Mouse (Mus musculus): Measurements from ENCODE around the gene Cfap36.

The Cfap36 gene

GRCm38 (mm10) chr11:29246883-29247650 is at the start of gene Cfap36:
Gene Cfap36, minus strand, starts transcription at chr11:29247409.
- DNase-seq, result peak; percentile 92 to 95

- no peak for DNase-seq
Measured at GRCm38 (mm10) chr11:29287305-29287704, 40.1 kb upstream of the Cfap36 start.

GRCm38 (mm10) chr11:29286040-29286439 is 38.8 kb upstream of the Cfap36 start:
- no peak for DNase-seq

- DNase-seq, result no peak
Measured at GRCm38 (mm10) chr11:29274758-29275157, 27.5 kb upstream of the Cfap36 start.

GRCm38 (mm10) chr11:29267824-29268223 is 20.6 kb upstream of the Cfap36 start:
- peak; percentile 9 to 24 for DNase-seq

GRCm38 (mm10) chr11:29254643-29255042 is 7.4 kb upstream of the Cfap36 start:
- DNase-seq, result no peak

- no peak for DNase-seq
Measured at GRCm38 (mm10) chr11:29248386-29248785, 1.2 kb upstream of the Cfap36 start.

DNA sequence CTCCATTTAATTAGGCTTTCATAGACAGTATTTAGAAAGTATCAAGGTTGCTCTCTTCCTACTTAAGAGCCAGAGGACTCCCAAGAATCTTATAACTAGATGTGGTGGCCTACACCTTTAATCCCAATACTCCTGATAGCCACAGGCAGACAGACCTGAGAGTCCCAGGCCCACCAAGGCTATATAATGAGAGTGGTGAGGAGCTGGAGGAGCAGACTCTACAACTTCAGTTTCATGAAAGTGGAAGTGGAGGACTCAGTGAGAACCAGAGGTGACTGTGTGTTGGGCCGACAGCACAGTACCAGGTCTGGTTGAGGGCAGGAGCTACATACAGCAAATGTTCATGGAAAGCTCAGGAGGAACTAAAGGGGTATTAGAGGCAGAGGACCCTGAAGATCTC is 516 bp upstream of the Cfap36 start:
- DNase-seq, result no peak

DNA sequence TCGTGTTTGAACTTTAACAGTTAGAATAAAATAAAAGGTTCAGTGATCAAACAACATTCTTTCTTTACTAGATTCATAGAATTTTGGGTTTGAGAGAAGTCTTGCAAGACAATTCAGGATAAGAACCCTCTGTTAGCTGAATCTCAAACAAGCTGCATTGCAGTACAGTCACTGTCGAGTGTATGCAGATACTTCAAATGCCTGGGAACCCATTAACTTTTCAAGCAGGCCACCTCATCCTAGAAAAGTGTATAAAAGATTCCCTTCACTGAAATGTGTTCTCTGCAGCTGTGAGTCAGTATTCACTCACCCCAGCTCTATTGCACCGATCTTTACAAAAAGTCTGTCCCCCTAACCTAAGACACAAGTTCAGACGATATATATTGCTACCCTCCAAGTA is 1.2 kb downstream of the Cfap36 start:
- no peak for DNase-seq

- DNase-seq, result no peak
Measured at GRCm38 (mm10) chr11:29241961-29242360, 5.2 kb downstream of the Cfap36 start.

- DNase-seq, result no peak
Measured at GRCm38 (mm10) chr11:29239353-29239752, 7.9 kb downstream of the Cfap36 start.

DNA sequence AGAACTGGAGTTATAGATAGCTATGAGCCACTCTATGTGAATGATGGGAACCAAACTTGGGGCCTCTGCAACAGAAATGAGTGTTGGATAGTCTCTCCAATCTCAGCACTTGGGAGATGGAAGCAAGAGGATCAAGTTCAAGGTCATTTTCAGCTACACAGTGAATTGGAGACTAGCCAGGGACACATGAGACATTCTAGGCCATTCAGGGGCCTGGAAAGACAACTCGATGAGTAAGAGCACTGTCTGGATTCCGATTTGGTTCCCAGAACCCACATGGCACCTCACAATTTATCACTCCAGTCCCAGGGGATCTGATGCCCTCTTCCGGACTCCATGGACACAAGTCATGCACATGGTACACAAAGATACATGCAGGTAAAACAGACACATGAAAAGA is 8.7 kb downstream of the Cfap36 start:
- no peak for DNase-seq

- DNase-seq, result no peak
Measured at GRCm38 (mm10) chr11:29238047-29238446, 9.2 kb downstream of the Cfap36 start.

DNA sequence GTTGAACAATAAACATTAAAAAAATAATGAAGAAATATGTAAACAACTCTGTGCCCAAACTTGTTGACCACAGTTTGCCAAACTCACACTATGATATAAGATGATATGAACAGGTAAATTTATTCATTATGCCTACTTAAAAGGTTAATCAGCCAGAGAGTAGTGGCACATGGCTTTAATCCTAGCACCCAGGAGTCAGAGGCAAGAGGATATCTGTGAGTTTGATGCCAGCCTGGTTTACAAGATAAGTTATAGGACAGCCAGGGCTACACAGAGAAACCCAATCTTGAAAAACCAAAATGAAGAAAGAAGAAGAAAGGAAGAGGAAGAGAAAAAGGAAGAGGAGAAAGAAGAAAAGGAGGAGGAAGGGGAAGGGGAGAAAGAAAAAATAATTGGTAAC is 9.8 kb downstream of the Cfap36 start:
- no peak for DNase-seq

DNA sequence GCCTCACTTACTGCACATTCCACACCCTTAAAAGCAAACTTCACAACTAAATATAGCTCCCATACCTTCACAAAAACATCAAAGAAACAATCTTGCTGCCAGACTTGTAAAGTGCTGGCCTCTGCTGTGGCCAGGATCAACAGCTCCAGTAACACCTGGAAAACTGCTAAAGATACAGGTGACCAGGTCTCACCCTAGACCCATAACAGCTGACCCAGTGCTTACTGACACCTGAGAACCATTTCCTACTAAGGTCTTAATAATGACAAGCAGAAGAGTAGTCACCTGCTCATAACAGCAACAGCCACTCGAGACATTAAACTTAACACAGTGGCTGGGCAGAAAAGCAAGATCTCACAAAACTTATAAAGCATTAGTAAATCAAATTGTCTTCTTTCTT is 13.6 kb downstream of the Cfap36 start:
- no peak for DNase-seq

- no peak for DNase-seq
Measured at GRCm38 (mm10) chr11:29228957-29229356, 18.3 kb downstream of the Cfap36 start.

DNA sequence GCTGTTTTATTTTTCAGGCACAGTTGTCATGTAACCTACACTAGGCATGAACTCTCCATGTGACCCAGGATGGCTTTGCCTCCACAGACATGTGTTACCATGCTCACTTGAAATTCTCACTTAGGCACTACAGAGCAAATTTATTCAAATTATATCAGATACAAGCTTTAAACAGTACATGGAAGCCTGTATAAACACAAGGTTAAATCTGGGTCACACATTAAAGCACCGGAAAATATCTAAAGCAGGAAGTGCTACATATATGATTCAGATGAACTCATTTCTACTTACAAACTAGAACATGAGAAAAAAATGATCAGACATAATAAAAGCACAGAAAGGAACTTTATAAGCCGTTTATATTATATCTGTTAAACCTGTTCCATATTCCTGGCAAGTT is 22.5 kb downstream of the Cfap36 start:
- no peak for DNase-seq

- DNase-seq, result no peak
Measured at GRCm38 (mm10) chr11:29222310-29222709, 24.9 kb downstream of the Cfap36 start.

DNA sequence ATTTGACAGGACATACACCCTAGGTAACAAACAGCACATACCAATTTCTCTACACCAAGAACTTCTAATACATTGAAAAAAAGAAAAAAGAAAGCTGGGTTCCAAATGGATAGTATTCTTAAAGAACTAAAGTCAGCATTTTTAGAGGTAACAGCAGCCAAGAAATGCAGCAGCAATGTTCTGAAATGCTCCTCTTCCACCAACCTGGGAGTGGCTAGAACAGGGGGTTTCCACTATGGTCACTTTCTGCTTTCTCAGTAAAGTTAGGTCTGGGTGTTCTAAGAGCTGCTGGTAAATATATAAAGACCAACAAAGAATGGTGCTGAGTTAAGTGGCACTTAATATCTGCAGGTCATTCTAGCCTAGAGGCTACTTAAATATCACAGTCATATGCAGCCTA is 28.2 kb downstream of the Cfap36 start:
- DNase-seq, result no peak

DNA sequence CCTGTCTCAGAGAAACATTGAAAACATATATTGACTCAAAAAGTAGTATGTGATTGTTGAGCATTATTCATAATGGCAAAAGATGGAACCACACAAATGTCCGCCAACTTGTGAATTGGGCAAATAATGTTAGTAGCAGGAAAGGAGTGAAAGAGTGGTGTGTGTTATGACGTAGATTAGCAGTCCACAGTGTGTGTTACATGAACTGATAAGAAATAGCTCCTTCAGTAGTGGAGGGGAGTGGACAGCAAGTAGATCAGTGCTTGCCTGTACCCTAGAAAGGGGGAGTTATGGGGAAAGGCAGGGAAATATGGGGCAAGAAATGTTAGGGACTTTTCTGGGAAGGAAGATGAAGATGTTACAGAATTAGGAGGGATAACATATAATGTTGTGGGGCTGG is 31.0 kb downstream of the Cfap36 start:
- no peak for DNase-seq

DNA sequence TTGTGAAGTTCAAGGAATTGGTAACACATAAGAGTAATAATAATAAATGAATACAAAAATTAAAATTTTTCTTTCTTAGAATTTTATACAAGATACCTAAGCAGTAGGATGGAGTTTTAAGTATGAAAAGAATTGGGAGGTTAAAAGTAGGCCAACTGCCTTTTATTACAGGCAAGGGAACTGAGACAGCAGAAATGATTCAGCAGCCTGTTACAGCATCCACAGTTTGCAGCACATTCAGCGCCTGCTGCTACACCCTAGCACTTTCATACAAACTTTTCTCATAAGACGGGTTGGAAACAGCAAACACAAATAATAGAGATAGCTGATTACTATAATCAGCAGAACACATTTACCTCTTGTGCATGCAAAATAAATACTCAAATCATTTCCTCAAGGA is 37.4 kb downstream of the Cfap36 start:
- DNase-seq, result no peak

- no peak for DNase-seq
Measured at GRCm38 (mm10) chr11:29203653-29204052, 43.6 kb downstream of the Cfap36 start.

DNA sequence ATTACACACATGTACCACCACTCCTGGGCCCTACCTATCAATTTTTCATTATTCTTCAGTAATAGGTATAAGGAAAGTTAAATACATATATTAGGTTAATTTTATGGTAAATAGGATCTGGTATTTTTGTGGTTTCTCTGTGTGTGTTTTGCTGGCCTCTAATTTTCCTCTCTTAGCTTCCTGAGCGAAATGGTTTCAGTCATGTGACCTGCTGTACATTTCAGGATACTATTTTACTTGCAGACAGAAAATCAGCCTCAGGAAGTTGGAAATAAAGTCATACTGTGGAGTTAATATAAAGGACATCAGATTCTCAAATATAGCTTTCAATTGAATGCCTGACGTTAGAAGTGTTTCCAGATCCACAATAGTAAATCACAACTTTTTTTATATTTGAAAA is 58.2 kb downstream of the Cfap36 start:
- no peak for DNase-seq

DNA sequence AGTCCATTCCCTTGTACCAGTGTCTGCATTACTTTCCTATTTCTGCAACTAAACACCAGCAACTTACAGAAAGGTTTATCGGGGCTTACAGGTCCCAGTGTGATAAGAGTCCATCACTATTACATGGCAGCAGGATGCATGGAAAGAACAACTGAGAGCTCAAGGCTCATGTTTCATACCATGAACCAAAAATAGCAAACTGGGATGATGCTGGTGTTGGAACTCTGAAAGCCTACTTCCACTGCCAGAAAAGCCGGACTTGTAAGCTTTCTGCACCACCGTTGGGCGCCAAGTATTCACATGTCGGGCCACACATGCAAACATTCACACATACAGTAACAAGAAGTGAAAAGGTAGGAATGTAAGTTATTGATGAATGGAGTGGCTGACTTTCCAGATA is 65.5 kb downstream of the Cfap36 start:
- no peak for DNase-seq

- DNase-seq, result no peak
Measured at GRCm38 (mm10) chr11:29180657-29181056, 66.6 kb downstream of the Cfap36 start.
